Mouse (Mus musculus) bone marrow macrophage, adult 2 months (primary cell): Measurements from ENCODE around the gene Esrrg.

Experiments
- CTCF ChIP-seq: IDR thresholded peaks from 2 replicates; pipeline ENCODE4 v1.5.1; 2012; ENCODE audit warnings: low read depth, mild to moderate bottlenecking, low read length, moderate library complexity
- POLR2A ChIP-seq: IDR thresholded peaks from 2 replicates; pipeline ENCODE4 v1.6.1; 2012; ENCODE audit warnings: mild to moderate bottlenecking, low read depth, low read length, borderline replicate concordance

DNA sequence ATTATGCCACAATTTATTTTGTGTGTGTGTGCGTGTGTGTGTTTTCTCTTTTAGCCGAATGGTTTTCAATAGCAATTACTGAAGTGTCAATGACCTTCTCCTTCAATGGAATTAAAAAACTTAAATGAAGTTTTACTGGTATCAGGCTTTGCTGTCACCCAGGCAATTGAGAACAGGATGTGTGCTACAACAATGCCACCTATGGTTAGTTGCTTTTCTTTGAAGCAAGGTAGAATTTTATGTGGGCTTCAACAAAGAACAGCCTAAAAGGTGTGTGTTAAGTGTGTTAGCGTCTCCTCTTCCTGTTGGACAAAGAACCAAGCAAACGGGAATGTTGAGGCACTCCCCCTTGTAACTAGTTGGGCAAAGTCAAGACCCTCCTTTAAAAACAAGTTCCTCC, 162.5 kb downstream of the Esrrg start:
- TF ChIP-seq POLR2A (no peak), CTCF (no peak)
